Mouse (Mus musculus) cerebellum, adult 2 months (tissue): Measurements from ENCODE around the gene Tsc22d1.

Experiments used
- CTCF ChIP-seq: fragments of 200-500 bp; IDR thresholded peaks from 2 replicates; pipeline ENCODE4 v1.5.1; 2011; ENCODE audit warnings: low read depth, mild to moderate bottlenecking, control low read depth, low read length, moderate library complexity, borderline replicate concordance; ENCODE audit not compliant: insufficient read depth
- POLR2A ChIP-seq: fragments of 200-500 bp; IDR thresholded peaks from 2 replicates; pipeline ENCODE4 v1.6.1; 2011; ENCODE audit warnings: low read length, control low read depth, borderline replicate concordance; ENCODE audit not compliant: insufficient read depth

DNA sequence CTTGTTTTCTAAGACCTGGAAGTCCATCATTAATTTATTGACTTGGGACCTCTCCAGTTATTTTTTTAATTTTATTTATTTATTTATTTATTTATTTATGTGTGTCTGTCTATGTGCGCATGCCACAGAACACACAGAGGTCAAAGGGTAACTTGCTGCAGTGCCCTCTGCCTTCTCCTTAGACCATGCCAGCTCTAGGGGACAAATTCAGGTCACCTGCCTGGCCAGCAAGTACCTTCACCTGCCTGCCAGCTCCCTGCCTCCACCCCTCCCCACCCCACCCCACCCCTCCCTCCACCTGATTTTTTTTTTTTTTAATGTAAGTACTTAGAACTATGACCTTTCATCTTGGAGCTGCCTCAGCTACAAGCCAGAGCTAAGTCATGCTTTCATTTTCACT lies 68.9 kb downstream of the Tsc22d1 start:
- TF ChIP-seq CTCF (no peak), POLR2A (no peak)
